ENCODE assay signal across 15 mouse cellular contexts in genomic region chr4:105557396-105557795, GRCm38 (mm10).
DNase-seq lines count a peak whose midpoint lies in the region; ATAC-seq and TF ChIP-seq lines count a peak whose summit lies in the region.
"Had no signal": no experiment of that assay in that cellular context is flagged by ENCODE, and none has a peak within 500 bp of the region (broad histone marks: within the 10 kb centered on the region; RNA-seq: fewer than 3 reads in every experiment).

No protein-coding gene starts in this region.

- no peaks in the 10 kb centered on the region for H3K36me3 ChIP-seq in kidney, embryonic 15.5 days
- H3K36me3 ChIP-seq in stomach, postnatal 0 days (ENCODE audit: control insufficient read depth, insufficient read depth, low read length): no peaks in the 10 kb centered on the region
- H3K36me3 ChIP-seq in midbrain, postnatal 0 days (ENCODE audit: insufficient read depth, low read length): no peaks in the 10 kb centered on the region
- H3K36me3 ChIP-seq: embryonic facial prominence, embryonic 12.5 days; hindbrain, embryonic 15.5 days; lung, embryonic 15.5 days; neural tube, embryonic 15.5 days had no signal

- TF ChIP-seq EP300 in stomach, postnatal 0 days (optimal IDR thresholded peaks at IDR 0.05): no peak

- no peak overlapping the region for H3K4me2 ChIP-seq in kidney, embryonic 15.5 days
- no peak overlapping the region for H3K4me2 ChIP-seq in stomach, postnatal 0 days (replicated peaks; ENCODE audit: low read depth)
- no peak overlapping the region for H3K4me2 ChIP-seq in midbrain, postnatal 0 days (ENCODE audit: low read depth, low read length, poor library complexity, severe bottlenecking)
- H3K4me2 ChIP-seq: embryonic facial prominence, embryonic 12.5 days; hindbrain, embryonic 15.5 days; lung, embryonic 15.5 days; neural tube, embryonic 15.5 days had no signal

- H3K9me3 ChIP-seq in kidney, embryonic 15.5 days (replicated peaks): no peaks in the 10 kb centered on the region
- no peaks in the 10 kb centered on the region for H3K9me3 ChIP-seq in stomach, postnatal 0 days (ENCODE audit: control insufficient read depth, low read length)
- H3K9me3 ChIP-seq in midbrain, postnatal 0 days (ENCODE audit: low read length): no peaks in the 10 kb centered on the region
- H3K9me3 ChIP-seq: embryonic facial prominence, embryonic 12.5 days; hindbrain, embryonic 15.5 days; lung, embryonic 15.5 days; neural tube, embryonic 15.5 days had no signal

- H3K9ac ChIP-seq in kidney, embryonic 15.5 days: no peak overlapping the region
- H3K9ac ChIP-seq in stomach, postnatal 0 days (ENCODE audit: low read length): no peak overlapping the region
- no peak overlapping the region for H3K9ac ChIP-seq in midbrain, postnatal 0 days (replicated peaks; ENCODE audit: low read length, poor library complexity, severe bottlenecking)
- H3K9ac ChIP-seq: embryonic facial prominence, embryonic 12.5 days; hindbrain, embryonic 15.5 days; lung, embryonic 15.5 days; neural tube, embryonic 15.5 days had no signal

- no peaks in the 10 kb centered on the region for H3K27me3 ChIP-seq in kidney, embryonic 15.5 days
- H3K27me3 ChIP-seq in stomach, postnatal 0 days (ENCODE audit: control insufficient read depth, insufficient read depth, low read length): no peaks in the 10 kb centered on the region
- no peaks in the 10 kb centered on the region for H3K27me3 ChIP-seq in midbrain, postnatal 0 days (ENCODE audit: insufficient read depth, low read length)
- H3K27me3 ChIP-seq: embryonic facial prominence, embryonic 12.5 days; hindbrain, embryonic 15.5 days; lung, embryonic 15.5 days; neural tube, embryonic 15.5 days had no signal

- 80% methylated on average over 2 of the region's 2 CpGs for WGBS in kidney, embryonic 15.5 days
- 78% methylated on average over 2 of the region's 2 CpGs for WGBS in stomach, postnatal 0 days
- 91% methylated on average over 2 of the region's 2 CpGs for WGBS in midbrain, postnatal 0 days

- no peaks in the 10 kb centered on the region for H3K4me1 ChIP-seq in kidney, embryonic 15.5 days
- no peaks in the 10 kb centered on the region for H3K4me1 ChIP-seq in stomach, postnatal 0 days (replicated peaks; ENCODE audit: control insufficient read depth, insufficient read depth)
- H3K4me1 ChIP-seq in midbrain, postnatal 0 days (ENCODE audit: insufficient read depth, low read length): no peaks in the 10 kb centered on the region
- H3K4me1 ChIP-seq: embryonic facial prominence, embryonic 12.5 days; hindbrain, embryonic 15.5 days; lung, embryonic 15.5 days had no signal

- no peak for TF ChIP-seq CTCF in stomach, postnatal 0 days (IDR thresholded peaks at IDR 0.05; ENCODE audit: low read depth)
- no peak for TF ChIP-seq CTCF in midbrain, postnatal 0 days (IDR thresholded peaks at IDR 0.05)

- H3K4me3 ChIP-seq in kidney, embryonic 15.5 days (replicated peaks): no peak overlapping the region
- no peak overlapping the region for H3K4me3 ChIP-seq in stomach, postnatal 0 days (ENCODE audit: low read depth, low read length)
- no peak overlapping the region for H3K4me3 ChIP-seq in midbrain, postnatal 0 days (ENCODE audit: low read depth, low read length)
- H3K4me3 ChIP-seq: embryonic facial prominence, embryonic 12.5 days; hindbrain, embryonic 15.5 days; lung, embryonic 15.5 days; neural tube, embryonic 15.5 days had no signal

- peak; percentile 29 to 88 for DNase-seq in adrenal gland, adult (ENCODE audit: inconsistent age in 2 of 2, low spot score in 1 of 2)
- DNase-seq in adrenal gland, adult 18-20 months (ENCODE audit: low spot score in 2 of 2): no peak
- peak; percentile 4 for DNase-seq in kidney, postnatal 14 days
- DNase-seq in Muller cell, postnatal 12 days (ENCODE audit: inconsistent ontology term): peak; percentile 68
- peak; percentile 34 for DNase-seq in fat pad, adult 2 months (ENCODE audit: extremely low read depth, low read depth, low spot score)
- no peak for DNase-seq in stomach, postnatal 0 days (ENCODE audit: low spot score)
- DNase-seq in midbrain, postnatal 0 days (ENCODE audit: low spot score): no peak
- DNase-seq: cerebellum, adult 18-20 months; retina, postnatal 1 day had no signal

- H3K27ac ChIP-seq in kidney, embryonic 15.5 days: no peak overlapping the region
- H3K27ac ChIP-seq in stomach, postnatal 0 days (replicated peaks): no peak overlapping the region
- no peak overlapping the region for H3K27ac ChIP-seq in midbrain, postnatal 0 days (ENCODE audit: low read depth, low read length)
- H3K27ac ChIP-seq: embryonic facial prominence, embryonic 12.5 days; hindbrain, embryonic 15.5 days; lung, embryonic 15.5 days; neural tube, embryonic 15.5 days had no signal

- no peak for ATAC-seq in kidney, embryonic 15.5 days (replicated peaks; ENCODE audit: low FRiP score)
- ATAC-seq in stomach, postnatal 0 days (ENCODE audit: low FRiP score, low TSS enrichment): no peak
- no peak for ATAC-seq in midbrain, postnatal 0 days (ENCODE audit: low FRiP score)
- ATAC-seq: intestine, postnatal 0 days had no signal

Comparison
In these comparisons a context has a peak if more than half of its experiments do, and no peak if none do; other contexts are left out.
1. DNase-seq: peak in adrenal gland, adult (2 of 2), kidney, postnatal 14 days (single experiment), Muller cell, postnatal 12 days (single experiment) and fat pad, adult 2 months (single experiment); none in adrenal gland, adult 18-20 months (0 of 2), stomach, postnatal 0 days (single experiment) and midbrain, postnatal 0 days (single experiment).